Mouse (Mus musculus) bone marrow macrophage, adult 2 months (primary cell): ENCODE measurements around the gene Trat1. TPM values are rescaled to one million over a fixed set of nuclear protein-coding genes. Genes with fewer than 3 reads are reported as not detected.

Experiments
- H3K27ac ChIP-seq: 2 replicates; pipeline ENCODE4 v1.5.1; 2012; ENCODE audit warnings: low read depth, low read length; ENCODE audit not compliant: insufficient read depth
- H3K4me1 ChIP-seq: 2 replicates; pipeline ENCODE4 v1.6.1; 2012; ENCODE audit warnings: low read length; ENCODE audit not compliant: control insufficient read depth, insufficient read depth
- H3K4me3 ChIP-seq: 2 replicates; pipeline ENCODE4 v1.5.1; 2012; ENCODE audit warnings: mild to moderate bottlenecking, low read length, moderate library complexity; ENCODE audit not compliant: insufficient read depth
- CTCF ChIP-seq: IDR thresholded peaks from 2 replicates; pipeline ENCODE4 v1.5.1; 2012; ENCODE audit warnings: low read depth, mild to moderate bottlenecking, low read length, moderate library complexity
- POLR2A ChIP-seq: IDR thresholded peaks from 2 replicates; pipeline ENCODE4 v1.6.1; 2012; ENCODE audit warnings: mild to moderate bottlenecking, low read depth, low read length, borderline replicate concordance
- polyA plus RNA-seq: library from polyadenylated mRNA; stranded (reverse); fragments of >200 nt; gene quantifications from 2 replicates; pipeline ENCODE4 v1.2.4, GENCODE M21; 2012; ENCODE audit not compliant: missing spikeins, insufficient read depth, insufficient read length

Gene Trat1
- polyA plus RNA-seq, 1 experiment: not detected

DNA sequence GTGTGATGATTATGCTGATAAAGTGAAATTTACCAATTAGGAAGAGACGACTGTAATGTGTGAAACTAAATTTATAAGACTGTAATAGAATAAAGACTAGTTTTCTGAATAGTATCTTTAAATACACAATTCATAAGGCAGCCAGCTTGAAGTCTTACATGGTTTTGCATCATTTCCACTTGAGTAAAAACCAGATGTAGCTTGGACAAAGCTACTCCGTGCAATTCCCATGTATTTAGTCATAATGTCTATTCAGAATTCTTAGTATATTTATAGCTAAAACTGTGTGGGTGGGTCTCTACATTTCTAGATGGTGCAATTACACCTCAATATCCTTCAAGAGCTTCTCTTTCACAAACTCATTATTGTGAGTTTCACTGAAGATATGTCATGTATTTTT lies 33.4 kb downstream of the Trat1 start:
- no peak for TF ChIP-seq POLR2A
- TF ChIP-seq CTCF: no peak
- Histone ChIP-seq H3K4me3 (no peak overlapping the region), H3K4me1 (no peaks in the 10 kb centered on the region), H3K27ac (no peak overlapping the region)

DNA sequence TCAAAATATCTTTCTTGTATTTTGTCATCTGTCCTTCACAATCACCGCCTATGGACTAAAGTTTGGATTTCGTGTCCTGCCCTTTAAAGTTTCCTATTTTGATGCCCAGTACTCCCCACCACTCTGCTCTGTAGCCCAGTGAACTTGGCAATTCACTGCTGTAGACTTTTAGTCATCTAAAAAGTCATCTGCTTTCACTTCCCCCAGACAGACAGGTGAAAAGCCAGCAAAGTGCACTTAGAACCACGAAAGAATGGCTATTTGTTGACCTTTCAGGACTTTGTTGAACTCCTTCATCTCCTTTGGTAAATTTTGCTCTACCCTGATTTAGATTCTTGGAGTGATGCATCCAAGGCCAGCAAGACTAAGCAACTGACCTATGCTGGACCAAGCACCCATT lies 34.9 kb downstream of the Trat1 start:
- TF ChIP-seq CTCF: no peak
- no peak for TF ChIP-seq POLR2A
- no peaks in the 10 kb centered on the region for H3K4me1 ChIP-seq
- no peak overlapping the region for H3K27ac ChIP-seq
- H3K4me3 ChIP-seq: no peak overlapping the region

DNA sequence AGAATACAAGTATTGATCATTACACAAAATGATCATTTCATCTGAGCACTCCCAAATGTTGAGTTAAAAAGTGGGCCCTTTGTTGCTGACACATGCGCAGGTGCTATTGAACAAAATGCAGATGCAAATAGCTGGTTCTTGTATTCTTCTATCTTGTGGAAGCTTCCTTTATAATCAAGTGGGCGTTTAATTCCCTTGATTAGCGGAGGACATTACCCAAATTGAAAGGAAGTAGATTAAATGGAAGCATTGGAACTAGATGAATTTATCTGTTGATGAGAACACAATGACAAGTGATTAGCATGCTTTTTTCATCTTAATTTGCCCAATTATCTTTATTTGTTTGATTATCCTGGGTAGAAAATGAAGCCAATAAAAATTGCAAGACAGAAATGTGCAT lies 51.6 kb downstream of the Trat1 start:
- TF ChIP-seq POLR2A (no peak), CTCF (no peak)
- no peak overlapping the region for H3K4me3 ChIP-seq
- H3K4me1 ChIP-seq: no peaks in the 10 kb centered on the region
- no peak overlapping the region for H3K27ac ChIP-seq

GRCm38 (mm10) chr16:48719679-48720078 lies 52.1 kb downstream of the Trat1 start:
- no peak for TF ChIP-seq POLR2A
- no peak for TF ChIP-seq CTCF
- no peaks in the 10 kb centered on the region for H3K4me1 ChIP-seq
- H3K27ac ChIP-seq: no peak overlapping the region
- H3K4me3 ChIP-seq: no peak overlapping the region

DNA sequence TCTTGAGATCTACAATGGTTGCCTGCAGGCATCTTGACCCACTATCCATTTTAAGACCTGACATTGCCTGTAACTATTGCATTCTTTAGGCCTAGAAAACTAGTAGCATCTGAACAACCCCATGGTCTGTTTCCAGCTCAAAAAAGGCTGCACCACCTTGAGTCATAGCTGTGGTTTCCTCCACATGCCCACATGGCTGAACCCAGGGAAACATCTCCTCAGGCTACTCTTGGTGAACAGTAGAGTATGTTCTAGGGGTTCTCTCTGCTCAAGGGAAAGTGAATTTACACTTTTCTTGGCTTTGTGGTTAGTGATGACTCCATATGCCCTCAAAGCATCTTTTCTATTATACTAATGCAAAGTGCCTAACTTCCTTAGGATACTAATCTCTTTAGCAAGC lies 55.5 kb downstream of the Trat1 start:
- no peak overlapping the region for H3K4me3 ChIP-seq
- no peak for TF ChIP-seq POLR2A
- TF ChIP-seq CTCF: no peak
- H3K27ac ChIP-seq: no peak overlapping the region
- no peaks in the 10 kb centered on the region for H3K4me1 ChIP-seq

GRCm38 (mm10) chr16:48701896-48702295 lies 69.9 kb downstream of the Trat1 start:
- no peaks in the 10 kb centered on the region for H3K4me1 ChIP-seq
- no peak overlapping the region for H3K27ac ChIP-seq
- no peak overlapping the region for H3K4me3 ChIP-seq
- TF ChIP-seq POLR2A (no peak), CTCF (no peak)

Other genes starting within 250 kb of the Trat1 start
- not detected in 2 replicates for gene Retnlb, start 44.8 kb upstream of the Trat1 start, polyA plus RNA-seq
- 1.3 TPM in 1 of 2 replicates, not detected in the other for gene Retnla, start 70.5 kb upstream of the Trat1 start, polyA plus RNA-seq
- not detected in 2 replicates for gene Retnlg, start 100.6 kb upstream of the Trat1 start, polyA plus RNA-seq
- gene Dzip3, start 222.1 kb upstream of the Trat1 start, polyA plus RNA-seq: 6.6 and 13.1 TPM in 2 replicates
- 22.4 and 23.7 TPM in 2 replicates for gene Cip2a, start 222.2 kb upstream of the Trat1 start, polyA plus RNA-seq